ENCODE assay signal across 8 mouse cellular contexts in the genomic region with DNA sequence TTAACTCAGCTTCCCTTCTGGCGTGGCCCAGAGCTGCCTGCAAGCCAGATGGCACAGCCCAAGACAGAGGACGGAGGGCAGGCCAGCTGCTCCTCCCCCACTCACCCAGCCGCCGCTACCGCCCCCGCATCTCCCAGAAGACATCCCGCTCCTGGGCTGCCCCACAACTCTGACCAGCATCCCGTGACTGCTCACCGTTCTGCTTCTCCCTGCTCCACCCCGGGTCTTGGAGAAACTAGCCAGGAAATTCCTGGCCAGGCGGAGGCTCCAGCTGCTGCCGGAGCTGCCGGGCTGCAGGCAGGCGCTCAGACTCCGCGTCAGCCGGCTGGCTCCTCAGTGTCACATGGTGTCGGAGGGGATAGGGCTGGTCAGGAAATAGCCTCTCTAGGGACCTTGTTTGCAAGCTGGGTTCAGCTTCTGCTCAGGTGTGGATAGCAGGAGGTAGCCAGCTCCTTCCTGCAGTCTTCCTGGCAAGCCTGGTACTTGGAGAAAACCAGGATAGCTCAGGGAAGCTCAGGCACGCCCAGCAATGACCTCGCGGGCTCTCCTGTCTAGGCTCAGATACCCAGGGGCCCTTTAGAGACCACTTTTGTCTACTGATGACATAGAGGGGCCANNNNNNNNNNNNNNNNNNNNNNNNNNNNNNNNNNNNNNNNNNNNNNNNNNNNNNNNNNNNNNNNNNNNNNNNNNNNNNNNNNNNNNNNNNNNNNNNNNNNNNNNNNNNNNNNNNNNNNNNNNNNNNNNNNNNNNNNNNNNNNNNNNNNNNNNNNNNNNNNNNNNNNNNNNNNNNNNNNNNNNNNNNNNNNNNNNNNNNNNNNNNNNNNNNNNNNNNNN. TPM values are rescaled to one million over a fixed set of nuclear protein-coding genes. Genes with fewer than 3 reads are reported as not detected.
A peak's percentile ranks its signal among the peaks of the same experiment; 100 is the strongest.
DNase-seq lines count a peak whose midpoint lies in the region; ATAC-seq lines count a peak whose summit lies in the region.

Mrgpre (minus strand) TSS at position 505 of the 834 bp plus-strand sequence.

- H3K4me2 ChIP-seq in intestine, embryonic 14.5 days (ENCODE audit: low read length): peak within 1 kb of the TSS; percentile 49

- H3K4me1 ChIP-seq in intestine, embryonic 14.5 days (replicated peaks; ENCODE audit: control insufficient read depth, insufficient read depth, low read length): peaks cover 10% of the 10 kb centered on the region

- WGBS in intestine, embryonic 14.5 days: 4% methylated on average over 16 of the region's 21 CpGs

- H3K36me3 ChIP-seq in intestine, embryonic 14.5 days (ENCODE audit: control insufficient read depth, insufficient read depth, low read length): no peaks in the 10 kb centered on the region

- peak within 1 kb of the TSS; percentile 46 for H3K9ac ChIP-seq in intestine, embryonic 14.5 days (ENCODE audit: low read length)

- peak within 1 kb of the TSS; percentile 29 for H3K27ac ChIP-seq in intestine, embryonic 14.5 days (ENCODE audit: low read depth)

- no peaks in the 10 kb centered on the region for H3K27me3 ChIP-seq in intestine, embryonic 14.5 days (replicated peaks; ENCODE audit: control insufficient read depth, insufficient read depth, low read length)

- intact Hi-C loops in gastrocnemius, postnatal 36 days (cut with DNase I): no loop called here

- H3K4me3 ChIP-seq in intestine, embryonic 14.5 days (ENCODE audit: low read depth, low read length): peak within 1 kb of the TSS; percentile 30

- no peaks in the 10 kb centered on the region for H3K9me3 ChIP-seq in intestine, embryonic 14.5 days (ENCODE audit: control insufficient read depth, low read length)

- peak; percentile 70 for DNase-seq in adipocyte (ENCODE audit: low spot score)
- DNase-seq in embryo, embryonic 10.5 days (ENCODE audit: low spot score): peak; percentile 81
- DNase-seq in gastrocnemius, postnatal 36 days: peak; percentile 71 to 80
- DNase-seq in intestine, embryonic 14.5 days (ENCODE audit: low spot score): peak; percentile 83
- DNase-seq in left cerebral cortex, adult 9 months (ENCODE audit: low spot score in 2 of 2): peak; percentile 42 to 73
- peak; percentile 77 to 86 for DNase-seq in right cerebral cortex, postnatal 10 days (ENCODE audit: low spot score in 2 of 2)
- peak; percentile 46 for DNase-seq in urinary bladder, postnatal 10 days (ENCODE audit: low spot score)

- peak; percentile 85 for ATAC-seq in intestine, embryonic 14.5 days (replicated peaks; ENCODE audit: low FRiP score, low TSS enrichment, low read depth)
- peak; percentile 42 for ATAC-seq in megakaryocyte, adult 5-6 weeks (ENCODE audit: poor library complexity, severe bottlenecking)

RNA-seq across cellular contexts. Expression of gene Mrgpre, which starts in this region (rescaled TPM):
- under 1 TPM; 0.43 to 0.54 TPM for total RNA-seq in gastrocnemius, postnatal 36 days (2021)
- polyA plus RNA-seq in intestine, embryonic 14.5 days (2014; fragmentation: Nextera tagmentation; extraction: Ambion mirVana): 2.3 and 2.4 TPM in 2 replicates
- total RNA-seq in megakaryocyte, adult 5-6 weeks (2015): 0.05 TPM in 1 of 2 replicates, not detected in the other
- total RNA-seq in megakaryocyte, adult 5-6 weeks (2017): not detected in 2 replicates

Comparison
In these comparisons a context has a peak if more than half of its experiments do, and no peak if none do; other contexts are left out.
1. Peak in every context shown above with its lines: DNase-seq, ATAC-seq, H3K4me3 ChIP-seq and H3K27ac ChIP-seq.
2. Peak in DNase-seq in gastrocnemius, postnatal 36 days; RNA of the gene not detected or under 1 TPM.
3. Peak in ATAC-seq in megakaryocyte, adult 5-6 weeks; RNA of the gene not detected or under 1 TPM.